Mouse (Mus musculus) embryo, embryonic 11.5 days (tissue): ENCODE data around the gene Dglucy.
A peak's percentile ranks its signal among the peaks of the same experiment; 100 is the strongest.

Source experiments
- DNase-seq: peaks from one replicate; pipeline ENCODE4 v3.0.0-alpha.2; 2012; ENCODE audit warnings: low read depth, low spot score

Dglucy gene

GRCm38 (mm10) chr12:100878556-100878955 lies 99.7 kb downstream of the Dglucy start:
- no peak for DNase-seq

DNA sequence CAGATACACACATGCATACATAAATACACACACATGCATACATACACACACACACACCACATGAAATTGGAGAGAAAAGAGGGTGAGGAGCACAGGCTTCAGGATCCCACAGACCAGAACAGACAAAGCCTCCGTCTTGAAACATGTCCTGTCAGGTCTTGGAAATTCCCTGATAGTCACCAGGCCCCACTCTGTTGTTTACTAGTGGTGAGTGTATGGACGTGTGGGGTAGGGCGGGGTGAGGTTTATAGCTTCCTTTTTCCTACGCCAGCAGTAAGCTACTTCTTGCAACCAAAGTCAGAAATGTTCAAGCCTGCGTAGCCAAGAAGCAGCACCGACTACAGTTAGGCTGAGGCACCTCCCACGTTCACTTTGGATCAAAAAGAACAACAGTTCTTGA lies 104.3 kb downstream of the Dglucy start:
- no peak for DNase-seq

GRCm38 (mm10) chr12:100885585-100885984 lies 106.7 kb downstream of the Dglucy start:
- DNase-seq = no peak

GRCm38 (mm10) chr12:100886877-100887276 lies 108.0 kb downstream of the Dglucy start:
- no peak for DNase-seq

DNA sequence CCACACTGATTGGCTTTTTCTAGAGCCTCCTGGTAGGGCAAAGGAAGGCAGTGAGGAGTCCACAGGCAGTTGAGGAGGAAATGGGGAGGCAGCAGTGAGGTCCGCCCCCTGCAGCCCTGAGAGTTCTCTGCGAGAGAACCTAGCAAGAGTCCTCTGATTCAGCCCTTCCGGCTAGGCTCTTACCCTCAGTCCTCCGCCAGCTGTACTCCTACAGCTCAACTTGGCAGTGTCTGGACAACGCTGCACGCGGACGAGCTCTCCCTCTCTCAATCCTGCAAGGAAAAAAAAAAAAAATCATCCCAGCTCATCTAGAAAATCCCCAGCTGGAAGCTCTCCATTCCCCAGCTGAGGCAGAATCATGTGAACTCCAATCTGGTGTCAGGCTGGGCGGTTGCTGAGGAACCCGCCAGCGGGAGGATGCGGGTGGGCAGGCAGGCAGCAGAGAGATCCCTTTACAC lies 109.0 kb downstream of the Dglucy start:
- DNase-seq = no peak

- no peak for DNase-seq
Measured at GRCm38 (mm10) chr12:100890548-100890947, 111.7 kb downstream of the Dglucy start.

DNA sequence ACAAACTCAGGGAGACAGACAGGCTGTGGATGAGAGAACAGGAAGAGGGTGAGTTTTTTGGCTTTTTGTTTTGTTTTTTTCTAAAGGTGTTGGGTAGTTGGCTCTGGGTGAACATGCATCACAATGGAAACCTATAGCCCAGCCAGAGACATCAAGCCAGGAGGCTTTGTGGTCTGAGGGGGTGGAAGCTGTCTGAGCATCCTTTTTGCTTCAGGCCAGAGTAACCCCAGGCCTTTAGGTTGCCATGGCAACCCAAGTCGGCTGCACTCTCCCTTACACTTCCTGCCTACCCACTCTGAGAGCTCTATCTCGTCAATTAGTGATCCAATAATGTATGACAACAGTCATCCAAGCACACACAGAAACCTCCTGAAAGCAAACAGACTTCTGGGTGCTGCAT lies 116.6 kb downstream of the Dglucy start:
- no peak for DNase-seq

- DNase-seq = no peak
Measured at GRCm38 (mm10) chr12:100896661-100897060, 117.8 kb downstream of the Dglucy start.

- DNase-seq = no peak
Measured at GRCm38 (mm10) chr12:100897736-100898650, 119.1 kb downstream of the Dglucy start.

GRCm38 (mm10) chr12:100899111-100899640 lies 120.3 kb downstream of the Dglucy start:
- no peak for DNase-seq

DNA sequence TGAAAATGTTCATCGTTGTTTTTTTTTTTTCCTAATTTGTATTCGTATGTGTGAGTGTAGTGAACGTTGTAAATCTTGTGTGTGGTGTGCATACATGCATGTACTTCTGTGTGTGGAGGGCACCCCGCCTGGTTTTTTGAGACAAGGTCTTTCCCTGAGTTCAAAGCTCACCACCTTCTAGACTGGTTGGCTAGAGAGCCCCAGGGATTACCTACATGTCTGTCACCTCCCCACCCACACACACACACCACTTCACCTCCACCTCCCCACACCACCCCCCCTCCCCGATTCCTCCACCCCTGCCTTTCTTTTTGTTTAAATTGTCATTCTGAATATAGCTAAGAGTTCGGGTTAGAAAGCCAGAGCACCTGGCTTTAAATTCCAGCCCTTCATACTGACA lies 122.0 kb downstream of the Dglucy start:
- no peak for DNase-seq

GRCm38 (mm10) chr12:100901386-100901785 lies 122.5 kb downstream of the Dglucy start:
- DNase-seq = no peak

- no peak for DNase-seq
Measured at GRCm38 (mm10) chr12:100903761-100904160, 124.9 kb downstream of the Dglucy start.

- no peak for DNase-seq
Measured at GRCm38 (mm10) chr12:100906861-100907260, 128.0 kb downstream of the Dglucy start.

DNA sequence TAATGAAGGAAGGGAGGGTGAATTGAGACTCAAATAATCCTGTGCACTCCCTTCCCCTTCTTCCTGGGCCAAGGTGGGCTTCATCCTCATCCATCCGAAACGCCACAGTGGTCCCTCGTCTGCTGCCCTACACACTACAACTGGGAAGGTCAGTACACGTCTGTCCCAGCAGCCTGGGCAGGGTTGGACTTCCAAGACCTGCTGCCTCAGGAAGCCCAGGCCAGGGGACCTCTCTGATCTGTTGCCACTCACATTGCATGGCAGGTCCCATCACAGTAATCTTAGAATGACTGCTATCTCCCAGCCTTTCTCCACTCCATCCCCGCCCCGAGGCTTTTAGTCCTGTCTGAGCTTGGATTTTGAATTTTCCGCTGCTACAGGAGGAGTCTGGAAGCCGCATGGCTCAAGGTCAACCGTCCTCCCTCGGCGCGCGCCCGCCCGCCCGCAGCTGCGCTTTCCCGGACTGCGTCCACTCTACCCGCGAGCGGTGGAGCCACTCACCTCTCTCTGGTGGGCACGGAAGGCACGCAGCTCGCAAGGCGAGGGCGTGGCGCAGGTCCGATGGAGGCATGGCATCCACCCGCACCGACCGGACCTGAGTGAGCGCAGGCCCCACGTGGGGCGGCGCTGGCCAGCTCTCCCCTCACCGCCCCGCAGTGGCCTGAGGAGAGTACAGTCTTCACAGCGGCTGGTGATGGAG lies 128.9 kb downstream of the Dglucy start, which contains the start of gene Gpr68:
Gene Gpr68 (minus strand): TSS at position 601 of the 700 bp plus-strand sequence.
- DNase-seq = no peak

DNA sequence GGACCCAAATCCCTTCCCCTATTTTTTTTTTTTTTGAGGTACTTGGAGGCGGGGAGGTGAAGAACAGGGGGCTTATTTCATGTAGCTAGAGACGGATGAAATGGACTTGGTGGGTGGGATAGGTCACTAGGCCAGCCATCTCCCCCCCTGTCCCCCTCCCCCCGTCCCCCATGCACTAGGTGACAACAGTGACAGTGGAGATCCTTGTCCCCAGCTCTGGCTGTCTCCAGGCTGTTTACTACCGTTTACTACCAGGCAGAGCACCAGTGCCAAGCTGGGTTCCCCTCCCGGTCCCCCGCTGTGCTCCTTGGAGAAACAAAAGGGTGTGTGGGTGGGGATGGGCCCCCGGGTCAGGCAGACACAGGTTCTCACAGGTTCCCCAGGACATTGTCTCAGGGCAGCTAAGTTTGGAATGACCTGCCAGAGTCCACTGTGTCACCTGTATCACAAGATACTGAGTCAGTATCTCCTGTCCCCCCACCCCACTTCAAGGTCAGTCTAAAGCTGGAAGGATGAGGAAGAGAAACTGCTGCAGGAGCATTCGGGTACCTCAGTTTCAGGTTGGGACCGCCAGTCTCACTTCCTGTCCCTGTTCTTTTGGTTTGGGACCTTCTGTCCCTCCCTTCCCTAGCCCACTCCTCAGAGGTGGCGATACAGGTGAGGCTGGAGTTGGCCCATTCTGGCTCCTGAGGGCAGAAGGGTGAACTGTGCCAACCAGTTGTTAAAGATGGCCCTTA lies 129.6 kb downstream of the Dglucy start:
- no peak for DNase-seq

- no peak for DNase-seq
Measured at GRCm38 (mm10) chr12:100909765-100910164, 130.9 kb downstream of the Dglucy start.

DNA sequence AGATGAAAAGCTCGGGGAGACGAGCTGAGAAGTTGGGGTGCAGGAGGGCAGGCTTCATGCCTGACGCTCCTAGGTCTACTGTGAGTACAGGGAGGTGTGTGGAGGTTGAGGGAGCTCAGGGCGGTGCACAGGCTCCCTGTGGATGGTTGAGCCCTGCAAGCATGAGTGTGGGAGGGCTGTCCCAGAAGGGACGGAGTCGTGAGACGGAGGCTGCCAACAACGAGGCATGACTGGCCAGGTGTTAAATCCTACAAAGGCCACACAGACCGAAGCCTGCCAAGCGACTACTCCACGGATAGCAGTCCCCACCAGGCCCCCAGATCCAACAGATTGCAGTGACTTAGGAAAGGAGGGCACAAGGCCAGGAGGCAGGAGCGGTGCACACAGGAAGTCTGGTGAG lies 131.9 kb downstream of the Dglucy start:
- DNase-seq = no peak

DNA sequence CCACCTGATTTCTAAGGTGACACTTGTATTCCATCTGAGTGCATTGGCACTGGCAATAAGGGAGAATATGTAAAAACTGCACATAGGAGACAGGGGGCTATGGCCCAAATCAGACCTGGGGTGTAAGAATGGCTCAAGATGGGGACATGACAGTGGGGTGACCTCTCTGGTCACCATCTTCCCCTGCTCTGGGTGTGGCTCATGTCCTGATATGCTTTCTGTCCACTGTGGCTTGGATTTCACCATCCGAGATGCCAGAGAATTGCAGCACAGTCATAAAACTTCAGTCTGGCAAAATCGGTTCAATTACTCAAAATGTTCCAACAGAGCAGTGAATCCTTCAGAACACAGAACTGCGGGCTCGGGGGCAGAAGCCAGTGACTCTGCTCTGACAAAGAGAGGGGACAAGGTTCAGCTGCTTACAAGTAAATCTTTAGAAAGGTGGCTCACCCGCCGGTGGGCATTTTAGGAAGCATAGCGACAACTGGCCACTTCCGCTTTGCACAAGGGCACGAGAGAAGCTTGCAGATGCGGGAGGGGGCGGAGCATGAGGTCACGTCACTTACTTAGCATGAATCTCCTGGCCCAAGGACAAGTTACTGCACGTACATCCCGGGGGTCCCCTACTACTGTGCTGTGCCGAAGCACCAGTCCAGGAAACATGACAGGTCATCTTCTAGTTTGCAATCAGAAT lies 145.9 kb downstream of the Dglucy start:
- no peak for DNase-seq

GRCm38 (mm10) chr12:100925644-100926619 lies 147.1 kb downstream of the Dglucy start:
- DNase-seq = peak; percentile 79
